Mouse (Mus musculus) hindbrain, embryonic 16.5 days (tissue): ENCODE results near the gene Mettl25. TPM values are rescaled to one million over a fixed set of nuclear protein-coding genes. Genes with fewer than 3 reads are reported as not detected.

Experiments used
- ATAC-seq: fragments of 200-750 bp; cut with Nextera tagmentation; 2 replicates; pipeline ENCODE4 v1.8.0; 2017; ENCODE audit warnings: moderate TSS enrichment, moderate library complexity
- H3K27ac ChIP-seq: fragments of 300-500 bp; sonication (generic); 2 replicates; pipeline ENCODE4 v1.5.1; 2014; ENCODE audit warnings: low read depth, mild to moderate bottlenecking, control low read depth, low read length, moderate library complexity
- H3K27me3 ChIP-seq: fragments of 300-500 bp; sonication (generic); replicated peaks from 2 replicates; pipeline ENCODE4 v1.6.1; 2014; ENCODE audit warnings: low read length; ENCODE audit not compliant: control insufficient read depth, insufficient read depth
- H3K36me3 ChIP-seq: fragments of 300-500 bp; sonication (generic); 2 replicates; pipeline ENCODE4 v1.6.1; 2014; ENCODE audit warnings: mild to moderate bottlenecking, low read length, moderate library complexity, mixed read lengths; ENCODE audit not compliant: control insufficient read depth, insufficient read depth
- H3K4me1 ChIP-seq: fragments of 300-500 bp; sonication (generic); 2 replicates; pipeline ENCODE4 v1.6.1; 2014; ENCODE audit warnings: low read depth, low read length; ENCODE audit not compliant: control insufficient read depth, insufficient read depth
- H3K4me2 ChIP-seq: fragments of 300-500 bp; sonication (generic); 2 replicates; pipeline ENCODE4 v1.6.1; 2014; ENCODE audit warnings: mild to moderate bottlenecking, low read length, control low read depth, moderate library complexity
- H3K4me3 ChIP-seq: fragments of 300-500 bp; sonication (generic); 2 replicates; pipeline ENCODE4 v1.5.1; 2014; ENCODE audit warnings: mild to moderate bottlenecking, low read length, control low read depth, moderate library complexity
- H3K9ac ChIP-seq: fragments of 300-500 bp; sonication (generic); 2 replicates; pipeline ENCODE4 v1.6.1; 2014; ENCODE audit warnings: low read depth, mild to moderate bottlenecking, control low read depth, low read length, moderate library complexity
- H3K9me3 ChIP-seq: fragments of 300-500 bp; sonication (generic); 2 replicates; pipeline ENCODE4 v1.6.1; 2014; ENCODE audit warnings: mild to moderate bottlenecking, low read length, moderate library complexity; ENCODE audit not compliant: control insufficient read depth
- WGBS: fragments of 180-500 bp; shearing (Covaris S2); extraction: QIAGEN DNeasy Blood & Tissue Kit; methylation state at CpG from one replicate; pipeline ENCODE4 v1.1.7; 2014; 5-methylcytosine and 5-hydroxymethylcytosine counted together
- polyA plus RNA-seq: library from polyadenylated mRNA; unstranded; fragments of >200 nt; fragmentation: Nextera tagmentation; extraction: Ambion mirVana; gene quantifications from 2 replicates; pipeline ENCODE4 v1.2.1, GENCODE M21; 2015

Gene Mettl25
- 13.4 and 14.3 TPM in 2 replicates for polyA plus RNA-seq

DNA sequence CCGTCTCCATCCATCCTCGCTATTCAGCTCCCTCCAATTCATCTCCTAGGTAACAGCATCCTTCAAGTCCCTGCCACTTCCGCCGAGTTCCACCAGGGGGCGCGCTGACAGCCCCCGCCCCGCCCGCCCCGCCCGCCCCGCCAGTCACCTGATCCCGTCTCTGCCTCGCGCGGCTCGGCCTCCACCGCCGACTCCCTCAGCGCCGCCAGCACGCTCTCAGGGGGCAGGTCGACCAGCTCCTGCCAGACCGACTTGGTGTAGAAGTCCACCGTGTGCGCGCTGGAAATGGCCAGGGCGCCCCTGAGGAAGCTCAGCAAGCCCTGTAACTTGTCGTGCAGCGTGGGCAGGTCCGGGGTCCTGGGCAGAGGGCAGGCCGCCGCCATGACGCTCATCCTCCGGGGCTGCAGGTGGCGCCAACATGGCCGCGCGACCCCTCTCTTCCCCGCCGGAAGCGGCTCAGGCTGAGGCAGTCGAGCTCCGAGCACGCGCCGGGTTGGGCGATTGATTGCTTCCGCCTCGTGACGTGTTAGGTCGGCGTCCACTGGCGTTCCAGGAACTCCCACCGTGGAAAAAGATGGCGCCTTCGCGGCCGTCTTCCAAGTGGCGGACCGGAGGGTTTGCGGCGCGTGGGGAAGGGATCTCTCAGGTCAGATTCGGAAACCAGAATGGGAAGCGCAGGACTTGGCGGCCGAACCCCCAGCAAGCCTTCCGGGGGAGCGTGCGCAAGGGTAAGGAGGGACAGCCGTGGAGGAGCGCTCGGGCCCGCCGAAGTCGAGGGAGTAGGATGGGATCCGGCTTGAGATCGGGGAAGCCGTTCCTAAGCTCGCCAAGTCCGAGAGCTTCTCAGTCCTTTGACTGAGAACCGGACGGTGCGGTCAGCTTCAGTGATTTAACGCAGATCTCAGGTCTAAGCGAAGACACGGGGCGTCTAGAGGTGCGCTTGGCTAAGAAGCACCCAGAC, at the start of gene Mettl25, which contains the start of gene Ccdc59:
Mettl25 (minus strand) TSS at position 453 of the 961 bp plus-strand sequence.
Ccdc59 (plus strand) TSS at position 140 of the 961 bp plus-strand sequence.
- ATAC-seq: peak; percentile 99
- Histone ChIP-seq H3K9ac (peak within 1 kb of the TSS; percentile 91), H3K4me1 (peaks cover 14% of the 10 kb centered on the region), H3K27ac (peak within 1 kb of the TSS; percentile 98), H3K4me2 (peak within 1 kb of the TSS; percentile 65), H3K27me3 (no peaks in the 10 kb centered on the region), H3K4me3 (peak within 1 kb of the TSS; percentile 78), H3K36me3 (peaks cover 15% of the 10 kb centered on the region), H3K9me3 (no peaks in the 10 kb centered on the region)
- under 1% methylated on average over 78 of the region's 90 CpGs for WGBS

- no peak overlapping the region for H3K9ac ChIP-seq
- no peaks in the 10 kb centered on the region for H3K9me3 ChIP-seq
- H3K27me3 ChIP-seq: no peaks in the 10 kb centered on the region
- no peak overlapping the region for H3K27ac ChIP-seq
- no peak for ATAC-seq
- no peaks in the 10 kb centered on the region for H3K36me3 ChIP-seq
- WGBS: 52% methylated on average over 4 of the region's 4 CpGs
- H3K4me1 ChIP-seq: no peaks in the 10 kb centered on the region
- no peak overlapping the region for H3K4me3 ChIP-seq
- no peak overlapping the region for H3K4me2 ChIP-seq
These were observed 26.1 kb upstream of the Mettl25 start for GRCm38 (mm10) chr10:105867312-105867711.

GRCm38 (mm10) chr10:105851136-105851535, 10.0 kb upstream of the Mettl25 start:
- H3K27ac ChIP-seq: no peak overlapping the region
- ATAC-seq: no peak
- H3K9me3 ChIP-seq: no peaks in the 10 kb centered on the region
- WGBS: 81% methylated on average over 4 of the region's 4 CpGs
- H3K27me3 ChIP-seq: no peaks in the 10 kb centered on the region
- no peaks in the 10 kb centered on the region for H3K4me1 ChIP-seq
- H3K4me3 ChIP-seq: no peak overlapping the region
- H3K9ac ChIP-seq: no peak overlapping the region
- no peak overlapping the region for H3K4me2 ChIP-seq
- peaks cover 14% of the 10 kb centered on the region for H3K36me3 ChIP-seq

DNA sequence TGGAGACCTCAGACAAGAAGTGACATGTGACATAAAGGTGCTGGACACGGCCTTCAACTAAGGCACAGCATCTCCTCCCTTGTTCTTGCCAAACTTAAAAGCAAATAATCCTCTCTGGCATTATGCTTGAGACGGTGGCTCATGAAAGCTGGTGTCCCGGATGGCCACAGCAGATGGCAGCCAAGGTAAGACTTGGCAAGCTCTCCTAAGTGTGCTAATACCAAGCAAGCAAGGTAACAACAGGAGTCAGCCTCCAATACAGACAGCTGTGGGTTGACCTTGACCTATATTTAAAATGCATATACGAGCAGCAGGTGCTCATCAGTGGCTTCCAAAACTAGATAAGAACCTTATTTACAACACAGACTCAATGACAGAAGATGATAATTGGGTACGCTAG, 9.1 kb upstream of the Mettl25 start:
- H3K4me3 ChIP-seq: no peak overlapping the region
- 78% methylated on average over 5 of the region's 5 CpGs for WGBS
- no peak overlapping the region for H3K4me2 ChIP-seq
- H3K9me3 ChIP-seq: no peaks in the 10 kb centered on the region
- no peaks in the 10 kb centered on the region for H3K27me3 ChIP-seq
- H3K36me3 ChIP-seq: peaks cover 15% of the 10 kb centered on the region
- H3K9ac ChIP-seq: no peak overlapping the region
- 0 out of 2 replicates have a peak, but pooled peaks have one; percentile 61 for ATAC-seq
- H3K4me1 ChIP-seq: no peaks in the 10 kb centered on the region
- H3K27ac ChIP-seq: no peak overlapping the region

DNA sequence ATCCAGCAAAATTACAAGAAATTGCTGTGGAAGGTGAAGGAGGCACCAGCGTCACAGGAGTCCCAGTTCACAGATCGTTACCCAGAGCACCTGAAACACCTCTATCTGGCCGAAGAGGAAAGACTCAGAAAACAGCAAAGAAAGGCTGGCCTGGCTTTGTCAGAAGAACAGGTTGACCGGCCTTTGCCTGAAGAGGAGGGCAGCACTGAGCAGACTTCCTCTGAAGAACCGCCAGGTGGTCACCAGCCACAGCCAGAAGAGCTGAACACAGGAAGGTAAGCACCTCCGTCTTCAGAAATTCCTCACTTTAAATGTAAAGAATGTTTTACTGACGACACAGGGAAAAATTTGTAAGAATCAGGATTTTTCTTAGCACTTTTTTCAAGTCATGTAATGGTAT, 1.4 kb upstream of the Mettl25 start:
- Histone ChIP-seq H3K36me3 (peaks cover 18% of the 10 kb centered on the region), H3K4me1 (peaks cover 14% of the 10 kb centered on the region), H3K4me3 (no peak overlapping the region), H3K9ac (no peak overlapping the region), H3K27ac (no peak overlapping the region), H3K9me3 (no peaks in the 10 kb centered on the region), H3K27me3 (no peaks in the 10 kb centered on the region), H3K4me2 (peak overlapping the region; percentile 65)
- WGBS: 88% methylated on average over 7 of the region's 7 CpGs
- ATAC-seq: no peak

- ATAC-seq: peak; percentile 63; the same call in 1 of the 2 replicates
These were observed 6.5 kb downstream of the Mettl25 start for GRCm38 (mm10) chr10:105834627-105835228.

DNA sequence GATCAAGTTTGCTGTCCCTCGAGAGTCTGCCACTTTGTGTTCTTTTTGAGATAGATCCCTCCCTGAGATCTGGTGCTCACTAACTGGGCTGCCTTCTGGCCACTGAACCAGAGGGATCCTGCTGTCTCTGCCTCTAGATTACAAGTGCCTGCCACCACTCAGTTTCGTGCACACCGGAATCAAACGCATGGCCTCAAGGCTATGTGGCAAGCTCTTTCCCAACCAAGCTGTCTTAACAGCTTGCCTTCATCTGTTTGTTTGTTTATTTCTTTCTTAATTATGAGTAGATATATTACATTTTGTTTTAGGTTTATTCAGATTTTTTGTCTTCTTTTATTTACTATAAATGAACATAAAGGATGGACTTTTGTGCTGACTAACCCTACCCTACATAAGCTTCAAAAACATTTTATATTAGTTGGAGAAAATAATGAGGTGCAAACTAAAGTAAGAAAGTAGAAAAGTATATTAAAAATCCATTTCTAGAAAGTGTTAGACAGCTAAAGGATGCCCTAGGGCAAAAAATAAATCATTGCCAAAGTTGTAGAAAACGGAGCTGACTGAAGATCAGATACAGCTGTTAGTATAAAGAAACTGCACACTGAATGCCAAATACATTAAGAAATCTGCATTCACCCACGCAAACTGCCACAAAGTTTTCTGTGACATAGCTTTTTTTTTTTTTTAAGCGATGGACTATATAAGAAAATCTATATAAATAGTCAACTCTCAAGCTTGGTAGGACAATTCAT, 34.7 kb downstream of the Mettl25 start:
- no peak overlapping the region for H3K27ac ChIP-seq
- no peaks in the 10 kb centered on the region; the same call in 1 of the 2 replicates for H3K9me3 ChIP-seq
- WGBS: 88% methylated on average over 7 of the region's 7 CpGs
- H3K4me3 ChIP-seq: no peak overlapping the region
- no peaks in the 10 kb centered on the region for H3K27me3 ChIP-seq
- no peak for ATAC-seq
- no peak overlapping the region for H3K9ac ChIP-seq
- H3K4me2 ChIP-seq: no peak overlapping the region
- no peaks in the 10 kb centered on the region for H3K4me1 ChIP-seq
- no peaks in the 10 kb centered on the region for H3K36me3 ChIP-seq

More at GRCm38 (mm10) chr10:105834627-105835228, 6.5 kb downstream of the Mettl25 start:
- H3K36me3 ChIP-seq: no peaks in the 10 kb centered on the region
- no peak overlapping the region for H3K27ac ChIP-seq
- no peaks in the 10 kb centered on the region for H3K4me1 ChIP-seq
- H3K9ac ChIP-seq: no peak overlapping the region
- WGBS: 64% methylated on average over 10 of the region's 10 CpGs
- H3K4me2 ChIP-seq: no peak overlapping the region
- no peaks in the 10 kb centered on the region for H3K27me3 ChIP-seq
- H3K9me3 ChIP-seq: no peaks in the 10 kb centered on the region
- no peak overlapping the region for H3K4me3 ChIP-seq

DNA sequence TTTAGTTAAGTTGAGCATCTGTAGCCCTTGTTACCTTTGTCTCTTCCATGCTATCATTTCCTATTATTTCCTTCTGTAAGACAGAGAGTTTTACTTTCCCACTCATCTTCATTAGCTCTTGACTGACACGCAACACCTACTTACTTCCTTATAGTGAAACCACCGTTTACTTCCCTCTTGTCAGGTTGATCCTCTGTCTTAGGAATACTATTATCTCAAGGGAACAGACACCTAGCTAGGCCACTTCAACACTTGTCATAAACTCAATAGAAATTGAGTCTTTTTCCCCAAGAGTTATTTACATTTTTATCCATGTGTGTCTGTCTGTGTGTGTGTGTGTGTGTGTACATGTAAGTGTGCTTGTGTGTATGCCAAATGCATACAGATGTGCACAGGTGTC, 37.7 kb downstream of the Mettl25 start:
- 91% methylated on average over 2 of the region's 2 CpGs for WGBS
- no peak overlapping the region for H3K4me2 ChIP-seq
- no peaks in the 10 kb centered on the region for H3K36me3 ChIP-seq
- no peak overlapping the region for H3K4me3 ChIP-seq
- H3K27ac ChIP-seq: no peak overlapping the region
- H3K4me1 ChIP-seq: no peaks in the 10 kb centered on the region
- H3K9me3 ChIP-seq: no peaks in the 10 kb centered on the region
- no peaks in the 10 kb centered on the region for H3K27me3 ChIP-seq
- no peak overlapping the region for H3K9ac ChIP-seq
- no peak for ATAC-seq
